Mouse (Mus musculus) mature B cell (primary cell): Measurements from ENCODE around the gene Cmtm8.

Experiments used
- in situ Hi-C: fragments of 300-500 bp; cut with MboI; formaldehyde crosslinking; loops from 2 replicates; pipeline ENCODE4 v1.14.3; 2019

The Cmtm8 gene

DNA sequence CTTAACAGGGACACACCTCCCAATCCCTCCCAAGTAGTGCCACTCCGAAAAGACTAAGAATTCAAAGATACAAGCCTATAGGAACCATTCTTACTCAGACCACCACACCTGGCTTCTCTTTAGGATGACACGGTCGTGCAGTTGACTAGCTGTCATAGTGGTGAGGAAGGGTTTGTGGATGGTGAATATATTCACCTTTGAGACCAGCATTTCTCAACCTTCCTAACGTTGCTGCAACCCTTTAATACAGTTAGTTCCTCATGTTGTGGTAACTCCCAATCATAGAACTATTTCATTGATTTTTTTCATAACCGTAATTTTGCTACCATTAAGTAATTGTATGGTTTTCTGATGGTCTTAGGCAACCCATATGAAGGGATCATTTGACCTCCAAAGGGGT lies 56.8 kb downstream of the Cmtm8 start:
- in situ Hi-C loops = no loop called here

GRCm38 (mm10) chr9:114785432-114786125 lies 58.4 kb downstream of the Cmtm8 start:
- in situ Hi-C loops = no loop called here

DNA sequence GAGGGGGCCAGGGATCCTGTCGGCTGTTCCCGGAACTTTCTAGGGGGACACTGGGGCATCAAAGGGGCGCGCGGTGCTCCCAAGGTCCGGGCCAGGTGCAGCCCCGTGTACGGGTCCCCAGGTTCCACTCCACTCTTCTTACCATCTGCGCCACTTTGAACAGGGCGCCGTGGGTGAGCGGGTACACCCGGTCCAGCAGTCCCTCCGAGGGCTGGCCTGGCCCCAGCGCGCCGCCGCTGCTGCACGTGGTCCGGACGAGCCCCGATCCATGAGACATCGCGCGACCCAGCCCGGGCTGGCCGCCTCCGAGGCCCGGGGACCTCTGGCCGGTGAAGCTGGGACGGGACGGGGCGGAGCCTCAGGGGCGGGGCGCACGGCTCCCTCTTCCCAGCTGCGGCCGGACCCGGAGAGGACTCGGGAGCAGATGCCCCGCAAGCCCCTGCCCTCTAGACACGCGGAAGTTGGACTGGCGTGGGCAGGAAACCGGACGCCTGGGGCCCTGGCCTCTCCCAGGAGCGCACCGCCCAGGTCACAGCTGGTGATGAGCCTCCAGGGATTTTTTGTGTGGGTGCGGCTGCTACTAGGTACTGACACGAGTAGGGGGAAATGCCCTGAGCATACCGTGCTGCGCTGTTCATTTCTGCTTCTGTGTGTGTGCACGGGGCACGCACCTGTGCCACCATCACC lies 62.3 kb downstream of the Cmtm8 start, which contains the start of gene Cmtm7:
Gene Cmtm7, minus strand, starts transcription at position 331 of the 687 bp plus-strand sequence.
- in situ Hi-C loops = no loop called here

DNA sequence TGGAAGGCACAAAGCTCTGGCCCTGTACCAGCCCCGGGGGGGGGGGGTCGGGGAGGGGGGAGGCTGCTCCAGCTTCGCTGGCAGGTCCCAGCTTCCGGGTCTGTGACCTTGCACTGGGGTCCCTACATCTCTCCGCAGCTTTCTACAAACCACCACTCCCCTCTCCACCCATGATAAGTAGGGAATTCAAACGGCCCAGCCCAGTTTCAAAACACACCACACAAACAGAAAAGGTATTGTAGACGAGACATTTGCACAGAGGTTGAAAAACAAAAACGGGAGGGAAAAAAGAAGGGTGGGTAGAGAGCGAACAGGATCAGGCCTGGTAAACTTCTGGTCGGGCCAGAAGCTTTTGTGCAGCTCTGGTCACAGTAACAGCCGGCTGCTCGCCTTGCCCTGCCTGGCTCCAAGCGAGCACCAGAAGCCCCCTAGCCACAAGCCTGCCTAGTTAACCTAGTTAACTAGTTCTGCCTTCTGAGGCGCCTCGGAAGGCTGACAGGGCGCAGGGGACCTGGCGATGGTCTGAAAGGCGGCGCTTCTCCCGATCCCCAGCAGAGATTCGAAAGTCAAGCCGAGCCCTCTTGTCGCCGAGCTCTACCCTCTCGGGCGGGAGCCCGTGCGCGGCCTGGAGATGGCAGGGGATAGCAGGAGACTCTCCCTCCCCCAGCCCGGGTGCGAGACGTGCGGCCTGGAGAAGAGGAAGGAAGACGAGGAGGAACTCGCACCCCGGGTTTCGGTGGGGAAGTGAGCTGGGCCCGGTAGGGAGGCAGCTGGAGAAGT lies 63.0 kb downstream of the Cmtm8 start:
- in situ Hi-C loops = no loop called here

GRCm38 (mm10) chr9:114779984-114780745 lies 63.8 kb downstream of the Cmtm8 start:
- in situ Hi-C loops = no loop called here

DNA sequence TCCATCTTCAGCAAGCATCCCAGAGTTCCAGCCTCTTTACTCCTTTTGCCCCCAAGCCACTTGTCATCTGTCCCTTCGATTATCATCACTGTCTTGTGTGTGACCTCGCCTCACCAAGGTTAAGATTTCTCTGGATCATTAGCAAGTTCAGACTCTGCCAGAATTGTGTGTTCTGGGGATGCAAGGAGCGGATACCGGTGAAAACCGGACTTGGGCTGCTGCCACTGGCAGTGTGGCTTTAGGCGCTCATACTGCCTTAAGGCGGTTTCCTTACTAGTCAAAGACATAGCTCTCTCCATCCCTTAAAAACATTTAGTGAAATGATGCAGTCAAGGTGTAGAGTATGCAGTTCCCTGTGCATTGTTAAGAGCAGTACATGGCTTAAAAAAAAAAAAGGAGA lies 65.1 kb downstream of the Cmtm8 start:
- in situ Hi-C loops = no loop called here

DNA sequence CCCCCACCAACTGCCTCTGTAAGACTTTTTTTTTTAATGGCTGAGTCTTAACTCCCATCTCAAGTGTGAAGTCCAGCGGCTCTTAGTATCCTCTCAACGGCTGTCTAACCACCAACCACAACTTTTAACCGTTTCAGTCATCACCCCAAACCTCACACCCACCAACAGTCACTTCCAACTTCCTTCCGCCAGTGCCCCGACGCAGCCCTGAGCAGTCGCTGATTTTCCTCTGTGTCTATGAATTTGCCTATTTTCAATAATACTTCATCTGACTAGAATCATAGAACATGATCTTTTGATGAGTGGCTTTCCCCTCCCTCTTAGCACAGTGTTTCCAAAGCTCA lies 65.9 kb downstream of the Cmtm8 start:
- in situ Hi-C loops = no loop called here

DNA sequence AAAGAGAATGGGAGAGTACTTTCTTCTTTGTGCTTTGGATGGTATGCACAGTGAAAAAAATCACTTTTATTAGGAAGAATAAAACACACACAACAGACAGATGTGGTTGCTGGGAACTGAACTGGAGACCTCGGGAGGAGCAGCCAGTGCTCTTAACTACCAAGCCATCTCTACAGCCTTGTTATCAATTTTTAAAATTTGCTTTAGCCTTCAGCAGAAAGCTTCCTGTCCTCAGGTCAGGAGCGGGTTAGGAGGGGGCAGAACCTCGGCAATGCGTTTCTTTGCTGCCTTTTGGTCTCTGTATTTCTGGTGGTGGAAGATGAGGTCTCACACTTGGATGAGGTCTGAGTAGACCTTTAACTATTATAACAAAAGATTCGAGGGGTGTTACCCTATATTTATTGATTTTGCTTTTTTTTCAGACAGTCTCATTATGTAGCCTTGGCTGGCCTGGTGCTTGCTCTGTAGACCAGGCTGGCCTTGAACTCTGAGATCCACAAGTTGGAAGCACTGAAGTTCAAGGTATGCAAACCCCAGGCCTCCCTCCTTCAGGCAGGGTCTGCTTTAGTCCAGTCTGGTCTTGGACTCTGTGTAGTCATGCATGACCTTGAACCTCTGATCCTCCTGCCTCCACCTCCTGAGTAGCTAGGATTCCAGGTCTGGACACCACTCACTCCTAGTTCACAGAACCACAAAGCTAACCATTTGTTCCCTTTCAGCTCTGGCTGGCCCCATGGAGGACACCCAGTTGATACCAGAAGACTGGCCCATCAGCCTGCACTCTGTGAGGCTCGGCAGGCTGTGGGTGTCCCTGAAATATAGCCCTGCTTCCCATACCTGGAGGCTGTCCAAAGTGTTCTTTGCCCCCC lies 66.5 kb downstream of the Cmtm8 start:
- in situ Hi-C loops = no loop called here

- in situ Hi-C loops = no loop called here
Observed at GRCm38 (mm10) chr9:114776361-114776760, 67.6 kb downstream of the Cmtm8 start.

DNA sequence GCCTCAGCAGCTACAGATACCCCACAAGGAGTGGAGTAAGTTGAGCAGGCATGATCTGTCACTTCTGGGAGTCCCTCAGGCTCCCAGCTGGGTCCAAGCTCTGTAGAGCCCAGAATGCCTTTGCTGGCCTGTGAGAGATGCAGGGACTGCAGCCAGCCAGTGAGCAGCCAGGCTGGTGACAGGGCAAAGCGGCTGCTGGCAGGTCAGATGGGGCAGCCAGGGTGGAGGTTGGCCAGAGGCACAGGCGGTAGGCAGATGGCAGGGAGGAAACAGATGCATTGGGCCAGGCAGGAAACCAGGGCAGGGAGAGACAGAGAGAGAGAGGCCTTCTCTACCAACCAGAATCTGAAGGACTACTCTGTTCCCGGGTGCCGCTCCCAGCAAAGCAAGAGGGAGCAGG lies 68.7 kb downstream of the Cmtm8 start:
- in situ Hi-C loops = no loop called here

DNA sequence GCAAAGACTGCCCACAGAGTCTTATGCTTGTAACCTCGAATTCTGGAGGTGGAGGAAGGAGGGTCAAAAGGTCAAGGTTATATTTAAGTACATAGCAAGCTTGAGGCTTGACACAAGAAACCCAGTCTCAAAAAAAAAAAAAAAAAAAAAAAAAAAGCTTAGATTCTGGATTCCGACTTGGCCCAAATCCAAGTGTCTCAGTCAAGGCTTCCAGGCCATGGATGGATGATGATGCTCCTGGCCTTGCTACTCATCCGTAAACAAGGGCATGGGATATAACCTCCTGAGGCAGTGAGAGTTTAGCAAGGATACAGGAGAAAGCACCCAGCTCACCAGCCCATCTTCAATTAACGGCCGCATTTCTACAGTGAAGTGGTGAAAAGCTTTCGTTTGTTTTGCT lies 69.3 kb downstream of the Cmtm8 start:
- in situ Hi-C loops = no loop called here

DNA sequence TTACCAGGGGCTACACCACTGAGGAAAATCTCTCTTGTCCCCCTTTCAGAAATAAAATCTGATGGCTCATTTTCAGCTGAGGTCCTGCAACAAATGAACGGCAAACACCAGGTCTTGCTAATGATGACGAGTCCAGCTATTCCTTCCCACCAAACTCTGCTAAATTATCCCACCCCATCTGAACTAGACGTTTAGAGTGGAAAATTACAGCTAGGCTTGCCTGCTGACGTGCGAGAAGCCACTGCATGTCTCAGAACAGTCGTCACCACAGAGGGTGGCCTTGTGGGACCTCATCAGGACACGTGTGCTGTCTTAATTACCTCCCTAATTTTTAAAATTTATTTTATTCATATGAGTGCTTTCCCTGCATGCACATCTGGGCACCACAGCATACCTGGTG lies 72.4 kb downstream of the Cmtm8 start:
- in situ Hi-C loops = no loop called here

DNA sequence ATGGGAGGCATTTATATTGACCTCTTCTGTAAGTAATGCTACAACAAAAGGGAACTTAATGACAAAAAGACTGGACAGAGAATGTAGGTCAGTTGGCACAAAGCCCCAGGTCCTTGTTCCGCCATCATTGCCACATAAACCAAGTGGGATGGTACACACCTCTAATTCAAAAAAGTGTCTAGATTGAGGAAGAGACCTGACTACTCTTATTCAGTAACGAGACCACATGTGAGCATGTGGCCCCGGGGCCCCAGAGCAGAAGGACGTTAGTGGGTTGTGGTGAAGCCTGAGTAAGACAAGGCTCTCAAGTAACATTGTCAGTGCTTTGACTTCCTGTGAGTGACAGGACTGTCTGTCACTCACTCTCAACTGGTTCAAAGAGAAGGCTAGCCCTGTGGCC lies 73.7 kb downstream of the Cmtm8 start:
- in situ Hi-C loops = no loop called here

GRCm38 (mm10) chr9:114768066-114768465 lies 75.9 kb downstream of the Cmtm8 start:
- in situ Hi-C loops = no loop called here

- in situ Hi-C loops = no loop called here
Observed at GRCm38 (mm10) chr9:114767507-114767906, 76.4 kb downstream of the Cmtm8 start.

DNA sequence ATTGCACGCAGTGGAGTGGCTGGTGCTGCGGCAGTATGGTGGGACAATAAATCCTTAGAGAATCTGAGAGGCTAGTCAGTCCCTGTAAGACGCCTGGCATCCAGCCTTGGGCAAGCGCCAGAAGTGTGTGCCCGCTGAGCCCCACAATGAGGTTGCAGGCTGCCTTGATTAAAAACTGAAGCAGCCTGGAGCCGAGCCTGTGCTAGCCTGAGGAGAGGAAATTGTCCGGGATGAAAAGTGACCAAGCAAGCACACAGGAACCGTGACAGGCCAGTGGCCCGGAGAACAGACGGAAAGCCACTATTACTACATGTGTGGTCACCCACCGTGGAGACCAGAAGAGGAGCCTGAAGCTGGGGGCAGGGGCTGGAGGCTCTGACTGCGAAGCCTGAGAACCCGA lies 76.9 kb downstream of the Cmtm8 start:
- in situ Hi-C loops = no loop called here

- in situ Hi-C loops = no loop called here
Observed at GRCm38 (mm10) chr9:114763341-114763740, 80.6 kb downstream of the Cmtm8 start.

- in situ Hi-C loops = no loop called here
Observed at GRCm38 (mm10) chr9:114761848-114762247, 82.1 kb downstream of the Cmtm8 start.

DNA sequence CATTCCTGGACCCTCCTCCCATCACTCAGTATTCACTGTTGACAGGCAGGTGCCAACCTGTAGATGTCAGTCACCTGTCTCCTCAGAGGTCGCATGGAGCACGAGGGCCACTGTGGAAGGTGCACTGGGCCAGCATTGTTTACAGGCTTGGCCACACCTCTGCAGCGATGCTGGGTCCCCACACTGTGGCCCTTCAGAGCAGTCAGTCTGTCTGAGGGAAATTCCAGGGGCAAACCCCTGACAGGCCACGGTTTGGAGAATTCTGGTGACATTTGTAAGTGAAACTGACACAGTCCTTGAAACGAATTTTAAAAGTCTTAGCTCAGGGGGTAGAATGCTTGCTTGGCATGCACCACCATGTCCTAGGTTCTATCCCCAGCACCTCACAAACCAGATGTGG lies 83.6 kb downstream of the Cmtm8 start:
- in situ Hi-C loops = no loop called here

GRCm38 (mm10) chr9:114759886-114760285 lies 84.1 kb downstream of the Cmtm8 start:
- in situ Hi-C loops = no loop called here

DNA sequence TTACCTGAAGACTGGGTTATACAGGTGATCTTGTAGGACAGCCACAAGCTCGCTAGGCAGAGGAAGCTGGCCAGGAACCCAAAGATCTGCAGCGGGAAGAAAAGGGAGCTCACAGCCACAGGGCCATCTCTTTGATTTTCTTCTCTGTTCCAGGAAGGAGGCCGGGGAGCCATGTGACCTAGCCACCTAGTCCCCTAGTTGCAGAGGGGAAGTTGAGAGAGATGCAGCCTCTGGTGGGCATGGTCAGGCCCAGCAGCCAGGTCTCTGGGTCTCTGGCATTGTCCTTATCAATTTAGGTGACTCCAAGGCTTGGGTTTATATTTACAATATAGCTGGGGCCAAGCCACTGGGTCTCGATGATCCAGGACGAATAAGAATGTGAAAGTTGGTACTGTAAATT lies 85.2 kb downstream of the Cmtm8 start:
- in situ Hi-C loops = no loop called here
